Mouse (Mus musculus) hindbrain, postnatal 0 days (tissue): ENCODE results near the gene Arhgap11a. TPM values are rescaled to one million over a fixed set of nuclear protein-coding genes. Genes with fewer than 3 reads are reported as not detected.
A peak's percentile ranks its signal among the peaks of the same experiment; 100 is the strongest.

Experiments used
- ATAC-seq: fragments of 200-750 bp; cut with Nextera tagmentation; 2 replicates; pipeline ENCODE4 v1.8.0; 2017; ENCODE audit warnings: mild to moderate bottlenecking, moderate TSS enrichment, moderate library complexity
- DNase-seq: peaks from one replicate; pipeline ENCODE4 v3.0.0-alpha.2; 2015; ENCODE audit warnings: low spot score
- H3K27ac ChIP-seq: fragments of 300-500 bp; sonication (generic); 2 replicates; pipeline ENCODE4 v1.5.1; 2014; ENCODE audit warnings: mild to moderate bottlenecking
- H3K27me3 ChIP-seq: fragments of 300-500 bp; sonication (generic); 2 replicates; pipeline ENCODE4 v1.6.1; 2014; ENCODE audit warnings: low read length, mixed read lengths; ENCODE audit not compliant: insufficient read depth
- H3K36me3 ChIP-seq: fragments of 300-500 bp; sonication (generic); 2 replicates; pipeline ENCODE4 v1.6.1; 2014; ENCODE audit warnings: low read length, mixed read lengths; ENCODE audit not compliant: insufficient read depth
- H3K4me1 ChIP-seq: fragments of 300-500 bp; sonication (generic); 2 replicates; pipeline ENCODE4 v1.6.1; 2014; ENCODE audit warnings: antibody characterized with exemption, low read length, mixed read lengths; ENCODE audit not compliant: insufficient read depth
- H3K4me2 ChIP-seq: fragments of 300-500 bp; sonication (generic); 2 replicates; pipeline ENCODE4 v1.6.1; 2014; ENCODE audit warnings: low read depth, mild to moderate bottlenecking, low read length, moderate library complexity, mixed read lengths
- H3K4me3 ChIP-seq: fragments of 300-500 bp; sonication (generic); 2 replicates; pipeline ENCODE4 v1.5.1; 2014; ENCODE audit warnings: low read length
- H3K9ac ChIP-seq: fragments of 300-500 bp; sonication (generic); replicated peaks from 2 replicates; pipeline ENCODE4 v1.6.1; 2014; ENCODE audit warnings: mild to moderate bottlenecking, low read length, moderate library complexity, mixed read lengths
- H3K9me3 ChIP-seq: fragments of 300-500 bp; sonication (generic); 2 replicates; pipeline ENCODE4 v1.6.1; 2016; ENCODE audit warnings: low read length, mixed read lengths
- CTCF ChIP-seq: IDR thresholded peaks from 2 replicates; pipeline ENCODE4 v1.5.1; 2016; ENCODE audit warnings: antibody characterized with exemption, control low read depth, low read depth
- WGBS: fragments of 180-500 bp; shearing (Covaris S2); extraction: QIAGEN DNeasy Blood & Tissue Kit; methylation state at CpG from one replicate; pipeline ENCODE4 v1.1.7; 2014; 5-methylcytosine and 5-hydroxymethylcytosine counted together
- polyA plus RNA-seq: library from polyadenylated mRNA; unstranded; fragments of >200 nt; fragmentation: Nextera tagmentation; extraction: Ambion mirVana; gene quantifications from 2 replicates; pipeline ENCODE4 v1.2.1, GENCODE M21; 2015
- total RNA-seq: library from RNA; depleted of rRNA; stranded (reverse); fragments of >200 nt; gene quantifications from 2 replicates; pipeline ENCODE4 v1.2.3, GENCODE M21; 2014

Gene Arhgap11a
- total and polyA plus RNA-seq, 2 experiments from 2014 or later, result 1.8 to 6.5 TPM

DNA sequence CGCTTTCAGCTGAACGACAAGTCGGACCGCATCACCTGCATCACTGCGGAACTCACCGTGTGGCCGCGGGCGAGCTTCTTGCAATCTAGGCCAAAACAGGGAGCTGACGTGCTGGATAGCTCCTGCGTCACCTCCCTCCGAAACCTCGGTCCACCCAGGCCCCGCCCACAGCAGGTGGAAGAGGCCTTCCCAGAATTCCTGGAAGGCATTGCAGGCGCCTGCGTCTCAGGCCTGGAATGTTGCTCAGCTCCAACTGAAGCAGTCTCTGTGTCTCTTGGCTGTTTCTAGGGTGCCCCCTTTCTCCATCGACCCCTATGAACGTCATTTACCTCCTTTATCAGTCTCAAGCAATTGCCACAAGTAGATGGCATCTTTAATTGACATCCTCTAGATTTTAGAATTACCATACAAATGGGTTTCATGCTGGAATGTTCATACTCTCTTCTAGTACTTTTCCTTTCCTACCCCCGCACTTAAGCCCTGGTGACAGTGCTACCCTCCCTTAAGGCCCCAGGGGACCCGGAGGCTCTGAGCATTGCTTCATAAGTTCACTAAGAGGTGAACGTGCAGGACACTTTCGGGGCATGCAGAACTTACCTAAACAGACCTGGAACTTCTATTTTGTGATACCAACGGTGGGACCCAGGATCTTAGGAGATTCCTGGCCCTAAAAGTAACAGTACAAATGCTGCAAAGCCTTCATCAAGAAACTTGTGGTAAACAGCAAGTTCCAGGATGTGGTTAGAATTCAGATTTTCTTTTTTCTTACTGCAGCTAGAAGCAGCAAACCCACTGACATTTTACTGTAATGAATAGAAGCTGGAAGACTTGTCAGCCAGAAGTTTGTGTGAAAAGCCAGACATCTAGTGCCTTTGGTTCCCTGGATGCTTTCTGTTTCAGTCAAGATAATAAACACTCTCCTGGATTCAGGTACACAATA is 19.2 kb downstream of the Arhgap11a start, which contains the start of gene Scg5:
Gene Scg5 (minus strand): TSS at position 179 of the 940 bp plus-strand sequence.
- Histone ChIP-seq H3K4me1 (peaks cover 21% of the 10 kb centered on the region), H3K27me3 (no peaks in the 10 kb centered on the region), H3K4me3 (peak within 1 kb of the TSS; percentile 49), H3K36me3 (peaks cover 5% of the 10 kb centered on the region; the same call in 1 of the 2 replicates), H3K9ac (peak within 1 kb of the TSS; percentile 66), H3K4me2 (peak within 1 kb of the TSS; percentile 71), H3K9me3 (no peaks in the 10 kb centered on the region), H3K27ac (peak within 1 kb of the TSS; percentile 93)
- ATAC-seq, result peak; percentile 97
- 12% methylated on average over 23 of the region's 23 CpGs for WGBS
- DNase-seq, result peak; percentile 96
- 0 out of 2 replicates have a peak, but pooled peaks have one; percentile 6 for TF ChIP-seq CTCF

- Histone ChIP-seq H3K4me3 (peak overlapping the region; percentile 49), H3K27me3 (no peaks in the 10 kb centered on the region), H3K4me2 (peak overlapping the region; percentile 71), H3K27ac (peak overlapping the region; percentile 93), H3K9me3 (no peaks in the 10 kb centered on the region), H3K36me3 (peaks cover 3% of the 10 kb centered on the region; the same call in 1 of the 2 replicates), H3K4me1 (peaks cover 21% of the 10 kb centered on the region), H3K9ac (peak overlapping the region; percentile 66)
- ATAC-seq, result peak; percentile 94
- TF ChIP-seq CTCF, result no peak
- peak; percentile 44 for DNase-seq
- WGBS, result 4% methylated on average over 17 of the region's 17 CpGs
Measured at GRCm38 (mm10) chr2:113828086-113828942, 20.1 kb downstream of the Arhgap11a start.

- ATAC-seq, result no peak
- Histone ChIP-seq H3K27ac (no peak overlapping the region), H3K9me3 (no peaks in the 10 kb centered on the region), H3K27me3 (no peaks in the 10 kb centered on the region), H3K4me1 (peaks cover 14% of the 10 kb centered on the region), H3K9ac (no peak overlapping the region), H3K36me3 (no peaks in the 10 kb centered on the region), H3K4me3 (no peak overlapping the region), H3K4me2 (no peak overlapping the region)
- peak; percentile 88 for TF ChIP-seq CTCF
- 0% methylated on average over 2 of the region's 2 CpGs for whole genome bisulfite sequencing
- DNase-seq, result peak; percentile 83
Measured at GRCm38 (mm10) chr2:113823909-113824308, 24.6 kb downstream of the Arhgap11a start.

- DNase-seq, result no peak
- Histone ChIP-seq H3K9ac (no peak overlapping the region), H3K36me3 (no peaks in the 10 kb centered on the region), H3K4me2 (no peak overlapping the region), H3K27ac (no peak overlapping the region), H3K4me3 (no peak overlapping the region), H3K27me3 (no peaks in the 10 kb centered on the region), H3K4me1 (peaks cover 14% of the 10 kb centered on the region), H3K9me3 (no peaks in the 10 kb centered on the region)
- WGBS, result 95% methylated on average over 8 of the region's 8 CpGs
- no peak for ATAC-seq
- TF ChIP-seq CTCF, result no peak
Measured at GRCm38 (mm10) chr2:113822367-113822766, 26.1 kb downstream of the Arhgap11a start.

DNA sequence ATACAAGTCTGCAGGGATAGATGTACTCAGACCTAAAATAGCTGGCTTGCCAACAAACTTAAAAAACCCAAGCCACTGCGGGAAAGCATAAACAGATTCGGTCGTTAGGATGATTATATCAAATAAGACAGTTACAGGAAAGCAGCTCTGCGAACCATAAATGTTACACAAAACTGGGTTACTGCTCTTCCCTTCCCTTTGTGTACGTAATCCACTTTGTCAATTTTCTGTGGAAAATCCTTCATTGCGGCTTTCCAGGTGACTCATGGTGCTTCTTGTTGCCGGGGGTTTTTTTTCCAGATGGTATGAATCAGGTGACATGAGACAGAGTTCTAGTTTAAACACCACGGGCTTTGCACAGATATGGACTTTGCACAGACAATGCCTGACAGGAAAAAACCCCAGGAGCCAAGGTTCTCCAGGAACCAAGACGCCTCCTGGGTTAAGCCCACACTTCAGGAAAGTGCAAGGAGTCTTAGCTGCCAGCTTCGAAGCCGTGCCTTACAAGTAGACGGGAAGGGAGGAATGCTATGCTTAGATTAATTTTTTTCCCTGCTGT is 27.2 kb downstream of the Arhgap11a start:
- Histone ChIP-seq H3K4me2 (no peak overlapping the region), H3K4me3 (no peak overlapping the region), H3K4me1 (peaks cover 3% of the 10 kb centered on the region), H3K36me3 (no peaks in the 10 kb centered on the region), H3K9ac (no peak overlapping the region), H3K27me3 (no peaks in the 10 kb centered on the region), H3K9me3 (no peaks in the 10 kb centered on the region), H3K27ac (no peak overlapping the region)
- WGBS, result 85% methylated on average over 12 of the region's 12 CpGs
- TF ChIP-seq CTCF, result no peak
- ATAC-seq, result no peak
- DNase-seq, result no peak

DNA sequence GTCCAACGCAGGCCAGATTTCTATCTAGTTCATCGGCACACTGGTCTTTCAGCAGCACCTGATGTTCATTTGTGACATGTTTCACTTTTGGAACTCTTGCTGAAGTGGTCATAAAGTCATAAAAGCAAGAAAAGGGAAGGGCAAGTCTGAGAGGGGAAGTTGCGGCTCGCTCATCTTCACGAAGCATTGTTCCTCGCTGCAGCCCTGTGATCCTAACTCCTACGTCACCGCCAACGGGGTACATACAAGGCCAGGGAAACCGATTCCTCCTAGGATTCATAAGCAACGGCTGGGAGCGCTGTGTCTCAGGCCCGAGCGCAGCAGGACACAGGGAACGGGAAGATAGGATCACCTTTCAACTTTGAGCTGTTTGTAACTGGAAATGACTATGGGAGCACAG is 28.3 kb downstream of the Arhgap11a start:
- no peak for TF ChIP-seq CTCF
- Histone ChIP-seq H3K9me3 (no peaks in the 10 kb centered on the region), H3K36me3 (no peaks in the 10 kb centered on the region), H3K27ac (no peak overlapping the region), H3K4me3 (no peak overlapping the region), H3K4me2 (no peak overlapping the region), H3K4me1 (no peaks in the 10 kb centered on the region), H3K27me3 (no peaks in the 10 kb centered on the region), H3K9ac (no peak overlapping the region)
- 95% methylated on average over 15 of the region's 15 CpGs for WGBS
- ATAC-seq (no peak), DNase-seq (no peak)
